Mouse (Mus musculus): ENCODE data around the gene Zfp385b. TPM values are rescaled to one million over a fixed set of nuclear protein-coding genes. Genes with fewer than 3 reads are reported as not detected.

Gene Zfp385b
- polyA plus RNA-seq, 1 experiment from 2014 or later: 0.85 TPM

DNA sequence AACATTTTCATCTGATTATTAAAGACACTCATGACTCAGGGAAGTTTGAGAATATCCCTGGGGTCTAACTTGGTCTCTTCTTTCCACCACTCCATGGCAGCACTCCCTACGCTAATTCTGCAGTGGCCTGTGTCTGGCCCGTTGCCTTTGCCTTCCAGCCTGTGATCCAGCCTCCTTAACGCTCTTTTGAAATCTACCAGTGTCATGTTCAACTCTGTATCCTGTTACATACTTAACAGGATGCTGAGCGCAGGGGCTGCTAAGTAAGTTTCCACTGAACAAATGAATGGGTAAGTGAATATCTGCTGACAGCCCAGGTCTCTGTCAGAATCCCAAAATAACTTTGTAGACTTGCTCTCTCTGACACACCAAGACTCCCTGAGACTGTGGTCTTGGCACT is 210.8 kb downstream of the Zfp385b start:
- H3K4me3 ChIP-seq: no peak overlapping the region
- H3K4me1 ChIP-seq: no peaks in the 10 kb centered on the region; the same call in 1 of the 2 replicates
- no peaks in the 10 kb centered on the region for H3K27me3 ChIP-seq (replicated peaks; ENCODE audit: low read depth, poor library complexity, severe bottlenecking)
- H3K9me3 ChIP-seq: no peaks in the 10 kb centered on the region
- no peaks in the 10 kb centered on the region for H3K36me3 ChIP-seq (replicated peaks)
- no peak overlapping the region for H3K27ac ChIP-seq (replicated peaks)
- 60% methylated on average over 4 of the region's 4 CpGs for WGBS
- DNase-seq (ENCODE audit: low spot score): no peak

DNA sequence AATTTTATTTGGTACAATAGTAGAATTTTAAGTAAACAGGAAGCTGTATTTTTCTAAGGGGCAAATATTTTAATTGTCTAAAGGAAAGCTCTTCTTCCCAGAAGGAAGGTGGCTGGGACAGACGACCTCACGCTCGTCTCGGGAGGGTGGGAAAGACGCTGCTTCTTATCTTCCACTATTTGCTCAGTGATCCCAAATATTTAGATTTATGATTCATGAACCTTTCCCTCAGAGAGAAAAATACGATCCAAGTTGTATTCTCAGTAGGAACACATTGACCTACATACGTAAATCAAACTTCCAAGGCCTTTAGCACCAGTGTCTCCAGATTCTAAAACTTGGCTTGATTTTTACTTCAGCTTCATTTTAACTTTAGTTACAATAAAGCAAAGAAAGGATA is 226.0 kb downstream of the Zfp385b start:
- Histone ChIP-seq H3K4me1 (no peaks in the 10 kb centered on the region), H3K27me3 (replicated peaks; ENCODE audit: low read depth, poor library complexity, severe bottlenecking) (no peaks in the 10 kb centered on the region), H3K4me3 (no peak overlapping the region), H3K27ac (replicated peaks) (no peak overlapping the region), H3K36me3 (replicated peaks) (no peaks in the 10 kb centered on the region), H3K9me3 (no peaks in the 10 kb centered on the region)
- WGBS: 90% methylated on average over 7 of the region's 7 CpGs
- DNase-seq (ENCODE audit: low spot score): no peak

DNA sequence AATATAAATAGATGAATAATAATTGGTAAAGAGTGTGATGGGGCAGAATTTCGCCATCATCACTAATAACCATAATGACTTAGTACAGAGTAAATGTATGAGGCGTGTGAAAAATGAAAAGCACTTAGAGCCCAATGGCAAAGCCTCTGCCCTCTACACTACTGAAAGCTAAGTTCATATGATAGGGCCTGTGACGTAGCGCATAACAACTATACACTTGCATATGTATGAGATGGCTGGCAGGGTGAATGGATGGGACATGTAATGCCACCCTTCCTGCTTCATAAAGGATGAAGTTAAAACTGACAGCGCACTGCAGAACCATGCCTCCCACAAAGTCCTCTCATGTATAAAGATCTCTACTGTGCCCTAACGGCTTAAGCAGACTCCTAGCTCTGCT is 226.9 kb downstream of the Zfp385b start:
- no peak overlapping the region for H3K4me3 ChIP-seq
- H3K36me3 ChIP-seq (replicated peaks): no peaks in the 10 kb centered on the region
- H3K27me3 ChIP-seq (replicated peaks; ENCODE audit: low read depth, poor library complexity, severe bottlenecking): no peaks in the 10 kb centered on the region
- 93% methylated on average over 6 of the region's 6 CpGs for WGBS
- no peak for DNase-seq (ENCODE audit: low spot score)
- H3K9me3 ChIP-seq: no peaks in the 10 kb centered on the region
- no peak overlapping the region for H3K27ac ChIP-seq (replicated peaks)
- H3K4me1 ChIP-seq: no peaks in the 10 kb centered on the region

DNA sequence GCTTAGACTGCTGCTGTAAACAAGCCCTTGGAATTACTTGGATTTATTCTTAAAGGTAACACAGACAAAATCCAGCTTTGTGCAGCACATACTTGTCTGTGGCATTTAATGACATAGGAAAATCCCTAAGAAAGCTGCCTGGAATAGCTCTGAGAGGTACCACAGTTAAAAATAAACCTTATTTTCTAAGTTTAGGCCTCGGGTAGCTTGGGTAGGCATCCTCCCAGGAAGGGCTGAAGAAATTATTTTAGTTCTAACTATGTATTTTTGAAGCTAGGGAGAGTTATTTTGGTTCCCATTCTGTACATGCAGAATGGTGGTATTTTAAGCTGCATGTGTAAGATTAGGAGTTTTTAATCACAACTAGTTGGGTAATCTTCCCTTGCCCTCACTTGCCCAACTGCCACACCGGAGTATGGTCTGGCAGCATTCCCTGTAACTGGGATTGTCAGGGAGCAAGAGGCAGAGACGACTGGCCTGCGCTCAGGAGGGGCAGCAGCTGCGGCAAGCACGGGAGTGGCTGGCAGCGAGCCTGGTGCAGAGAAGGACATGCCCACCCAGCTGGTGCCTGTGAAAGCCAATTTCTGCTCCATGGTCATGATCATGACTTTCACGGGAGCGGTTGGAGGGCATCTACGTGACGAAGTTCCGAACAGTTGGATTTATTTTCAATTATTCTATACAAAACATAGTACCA is 230.1 kb downstream of the Zfp385b start:
- 90% methylated on average over 12 of the region's 12 CpGs for WGBS
- Histone ChIP-seq H3K4me3 (no peak overlapping the region), H3K27me3 (replicated peaks; ENCODE audit: low read depth, poor library complexity, severe bottlenecking) (no peaks in the 10 kb centered on the region), H3K36me3 (replicated peaks) (no peaks in the 10 kb centered on the region), H3K27ac (replicated peaks) (no peak overlapping the region), H3K4me1 (no peaks in the 10 kb centered on the region), H3K9me3 (0 out of 2 replicates have a peak, but pooled peaks cover 3% of the 10 kb centered on the region)
- no peak for DNase-seq (ENCODE audit: low spot score)

DNA sequence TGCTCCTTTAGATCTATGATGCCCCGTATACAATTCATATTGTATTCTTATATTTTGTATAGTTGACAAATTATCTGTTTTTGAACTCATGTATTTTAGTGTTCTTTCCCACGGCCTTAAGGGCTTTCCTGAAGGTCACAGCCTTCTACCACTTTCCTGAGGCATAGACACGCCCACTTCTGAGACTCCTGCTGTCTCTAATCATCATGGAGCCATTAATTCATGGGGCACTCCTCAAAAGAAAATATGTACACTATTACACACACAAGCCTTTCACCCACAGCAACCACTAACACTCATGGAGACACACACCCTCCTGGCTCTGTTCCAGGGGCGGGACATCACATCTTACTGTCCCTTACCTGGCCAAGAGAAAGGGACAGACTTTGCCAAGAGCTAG is 232.1 kb downstream of the Zfp385b start:
- no peaks in the 10 kb centered on the region for H3K36me3 ChIP-seq (replicated peaks)
- WGBS: 81% methylated on average over 4 of the region's 4 CpGs
- H3K4me1 ChIP-seq: no peaks in the 10 kb centered on the region
- no peaks in the 10 kb centered on the region for H3K27me3 ChIP-seq (replicated peaks; ENCODE audit: low read depth, poor library complexity, severe bottlenecking)
- no peak for DNase-seq (ENCODE audit: low spot score)
- no peak overlapping the region for H3K4me3 ChIP-seq
- H3K9me3 ChIP-seq: 0 out of 2 replicates have a peak, but pooled peaks cover 3% of the 10 kb centered on the region
- no peak overlapping the region for H3K27ac ChIP-seq (replicated peaks)

DNA sequence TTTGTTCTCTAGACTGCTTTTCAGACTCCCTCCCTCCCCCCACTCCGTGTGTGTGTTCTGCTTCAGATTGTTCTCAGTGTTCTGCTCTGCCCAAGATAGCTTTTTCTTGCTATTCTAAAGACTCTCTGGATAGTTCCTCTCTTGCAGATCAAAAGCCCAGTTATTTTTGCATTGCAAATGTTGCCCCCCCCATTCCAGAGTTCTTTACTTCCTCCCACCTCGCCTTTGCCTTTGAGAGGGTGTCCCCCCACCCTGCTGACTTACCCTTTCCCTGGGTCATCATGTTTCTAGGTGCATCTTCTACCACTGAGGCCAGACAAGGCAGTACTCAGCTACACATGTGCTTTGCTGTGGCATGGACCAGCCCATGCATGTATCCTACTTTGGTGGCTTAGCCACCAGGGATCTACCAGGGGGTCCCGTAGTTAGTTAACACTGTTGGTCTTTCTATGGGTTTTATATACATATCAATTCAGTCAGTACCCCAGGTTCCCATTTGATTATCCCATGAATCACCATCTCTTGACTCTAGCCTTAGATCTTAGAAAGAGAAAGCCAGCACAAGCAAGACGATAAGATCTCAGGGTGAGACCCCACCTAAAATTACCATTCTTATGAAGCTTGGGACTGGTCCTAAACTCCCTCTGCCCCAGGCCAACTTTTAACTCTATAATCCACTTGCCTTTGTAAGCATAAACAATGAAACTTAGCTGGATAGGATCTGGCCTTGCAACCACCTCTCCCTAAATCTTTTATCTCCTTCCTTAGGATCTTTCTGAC is 232.7 kb downstream of the Zfp385b start:
- 79% methylated on average over 4 of the region's 4 CpGs for WGBS
- 0 out of 2 replicates have a peak, but pooled peaks cover 3% of the 10 kb centered on the region for H3K9me3 ChIP-seq
- no peaks in the 10 kb centered on the region for H3K4me1 ChIP-seq
- no peak overlapping the region for H3K4me3 ChIP-seq
- no peaks in the 10 kb centered on the region for H3K36me3 ChIP-seq (replicated peaks)
- H3K27me3 ChIP-seq (replicated peaks; ENCODE audit: low read depth, poor library complexity, severe bottlenecking): no peaks in the 10 kb centered on the region
- no peak for DNase-seq (ENCODE audit: low spot score)
- no peak overlapping the region for H3K27ac ChIP-seq (replicated peaks)

DNA sequence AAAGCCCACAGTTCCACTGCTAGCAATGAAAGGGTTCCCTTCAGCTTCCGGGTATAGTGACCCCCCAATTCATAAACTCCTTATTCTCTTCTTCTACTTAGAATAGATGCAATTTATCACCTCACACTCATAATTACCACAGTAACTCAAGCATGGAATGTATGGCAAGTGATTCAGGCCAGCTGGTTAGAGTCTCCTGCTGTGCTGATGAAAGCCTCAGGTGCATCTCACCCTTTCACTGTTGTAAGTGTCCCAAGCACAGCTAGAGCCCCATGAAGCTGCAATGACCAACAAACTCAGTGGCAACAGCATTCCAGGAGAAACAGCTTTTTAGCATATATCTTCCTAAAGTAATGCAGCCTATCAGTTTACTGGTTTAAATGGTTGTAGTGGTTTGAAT is 235.9 kb downstream of the Zfp385b start:
- Histone ChIP-seq H3K27me3 (replicated peaks; ENCODE audit: low read depth, poor library complexity, severe bottlenecking) (no peaks in the 10 kb centered on the region), H3K27ac (replicated peaks) (no peak overlapping the region), H3K4me3 (no peak overlapping the region), H3K9me3 (0 out of 2 replicates have a peak, but pooled peaks cover 3% of the 10 kb centered on the region), H3K4me1 (no peaks in the 10 kb centered on the region), H3K36me3 (replicated peaks) (no peaks in the 10 kb centered on the region)
- WGBS: 71% methylated on average over 1 of the region's 1 CpGs
- DNase-seq (ENCODE audit: low spot score): no peak

DNA sequence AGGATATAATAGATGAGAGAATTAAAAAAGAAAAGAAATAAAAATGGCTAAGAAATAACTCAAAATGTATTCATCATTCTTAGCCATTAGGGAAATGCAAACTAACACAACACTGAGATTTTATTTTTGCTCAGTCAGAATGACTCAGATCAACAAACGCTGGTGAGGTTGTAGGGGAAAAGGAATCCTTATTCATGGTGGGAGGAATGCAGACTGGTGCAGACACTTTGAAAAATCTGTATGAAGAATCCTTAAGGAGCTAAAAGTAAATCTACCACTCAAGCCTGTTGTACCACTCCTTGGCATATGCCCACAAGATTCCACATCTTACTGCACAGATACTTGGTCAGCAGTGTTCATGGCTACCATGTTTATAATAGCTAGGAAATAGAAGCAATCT is 242.9 kb downstream of the Zfp385b start:
- H3K4me1 ChIP-seq: no peaks in the 10 kb centered on the region
- H3K27ac ChIP-seq (replicated peaks): no peak overlapping the region
- no peak overlapping the region for H3K4me3 ChIP-seq
- no peaks in the 10 kb centered on the region for H3K9me3 ChIP-seq
- no peak for DNase-seq (ENCODE audit: low spot score)
- H3K27me3 ChIP-seq (replicated peaks; ENCODE audit: low read depth, poor library complexity, severe bottlenecking): no peaks in the 10 kb centered on the region
- WGBS: 88% methylated on average over 1 of the region's 1 CpGs
- no peaks in the 10 kb centered on the region for H3K36me3 ChIP-seq (replicated peaks)

DNA sequence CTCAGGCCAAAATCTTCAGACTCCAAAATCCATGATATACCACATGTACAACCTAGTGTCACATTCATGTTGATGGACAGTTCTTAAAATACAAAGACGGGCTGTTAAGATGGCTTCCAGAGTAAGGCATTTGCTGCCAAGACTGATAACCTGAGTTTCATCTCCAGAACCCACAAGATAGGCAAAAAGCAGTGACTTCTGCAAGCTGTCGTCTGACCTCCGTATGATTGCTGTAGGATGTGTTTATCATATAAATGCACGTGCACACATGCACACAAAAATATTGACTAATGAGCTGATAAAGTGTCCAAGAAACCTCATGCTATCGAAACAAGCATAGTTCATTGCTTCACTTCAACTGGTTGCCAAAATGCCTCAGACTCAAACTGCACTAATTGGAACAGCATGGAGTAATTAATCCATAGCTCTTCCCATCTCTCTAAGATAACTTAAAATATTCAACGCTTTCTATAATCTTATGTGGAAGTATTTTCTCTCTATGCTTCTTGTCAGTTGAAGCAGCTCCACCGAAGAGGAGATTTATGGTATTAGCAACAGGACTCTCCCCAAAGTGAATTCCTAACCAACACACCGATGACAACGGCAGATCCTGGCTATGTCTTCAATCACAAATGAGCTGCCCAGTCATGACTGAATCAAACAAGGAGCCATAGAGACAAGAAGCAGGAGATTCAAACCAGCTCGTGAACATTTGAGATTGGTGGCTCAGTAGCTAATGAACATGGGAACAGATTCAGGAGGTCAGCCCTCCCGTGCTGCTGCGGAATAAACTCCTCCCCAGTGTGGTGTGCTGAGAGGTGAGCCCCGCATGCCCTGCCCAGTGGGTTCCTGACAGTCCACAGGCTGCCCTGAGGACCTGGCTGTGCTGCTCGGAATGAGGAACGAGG is 251.7 kb downstream of the Zfp385b start:
- H3K4me3 ChIP-seq: no peak overlapping the region
- no peaks in the 10 kb centered on the region for H3K4me1 ChIP-seq
- no peak overlapping the region for H3K27ac ChIP-seq (replicated peaks)
- H3K9me3 ChIP-seq: no peaks in the 10 kb centered on the region
- no peaks in the 10 kb centered on the region for H3K27me3 ChIP-seq (replicated peaks; ENCODE audit: low read depth, poor library complexity, severe bottlenecking)
- no peaks in the 10 kb centered on the region for H3K36me3 ChIP-seq (replicated peaks)
- DNase-seq (ENCODE audit: low spot score): no peak
- 82% methylated on average over 15 of the region's 15 CpGs for WGBS

DNA sequence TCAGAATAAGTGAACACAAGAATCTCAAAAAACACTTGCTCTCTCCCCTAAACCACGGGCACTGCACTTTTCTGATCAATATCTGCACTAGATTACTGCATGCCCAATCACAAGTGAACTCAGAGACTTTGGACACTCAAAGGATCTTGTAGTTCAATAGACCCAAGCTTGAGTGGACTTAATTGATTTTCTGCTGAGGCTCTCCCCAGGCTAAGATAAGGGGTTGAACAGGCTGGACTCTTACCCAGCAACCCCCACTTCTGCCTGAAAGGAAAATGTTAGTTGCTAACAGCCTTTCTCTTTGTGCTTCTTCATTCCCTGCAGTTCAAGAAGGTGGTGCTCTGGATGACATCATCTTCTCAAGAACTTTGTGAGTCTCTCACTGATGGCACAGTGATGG is 255.7 kb downstream of the Zfp385b start:
- no peak for DNase-seq (ENCODE audit: low spot score)
- H3K9me3 ChIP-seq: no peaks in the 10 kb centered on the region
- H3K4me1 ChIP-seq: no peaks in the 10 kb centered on the region
- H3K27me3 ChIP-seq (replicated peaks; ENCODE audit: low read depth, poor library complexity, severe bottlenecking): no peaks in the 10 kb centered on the region
- WGBS: 60% methylated on average over 1 of the region's 1 CpGs
- no peak overlapping the region for H3K4me3 ChIP-seq
- no peak overlapping the region for H3K27ac ChIP-seq (replicated peaks)
- H3K36me3 ChIP-seq (replicated peaks): no peaks in the 10 kb centered on the region

DNA sequence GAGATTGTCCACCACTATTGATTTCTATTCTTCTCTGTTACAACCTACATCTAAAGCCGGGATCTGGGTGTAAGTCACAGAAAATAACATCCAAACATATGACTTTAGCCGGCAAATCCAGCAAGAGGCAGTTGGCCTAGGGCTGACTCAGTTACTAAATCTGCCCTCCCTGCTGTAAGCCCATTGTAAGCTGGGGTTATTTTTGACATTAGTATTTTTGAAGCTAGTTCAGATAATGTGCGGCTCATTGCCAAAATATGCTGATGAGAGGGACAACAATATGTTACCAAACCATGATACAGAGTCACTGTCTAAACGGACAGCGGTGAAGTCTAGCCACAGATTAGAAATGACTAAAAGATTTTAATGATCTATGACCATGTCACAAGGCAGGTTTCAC is 257.5 kb downstream of the Zfp385b start:
- Histone ChIP-seq H3K27me3 (replicated peaks; ENCODE audit: low read depth, poor library complexity, severe bottlenecking) (no peaks in the 10 kb centered on the region), H3K4me3 (no peak overlapping the region), H3K36me3 (replicated peaks) (no peaks in the 10 kb centered on the region), H3K27ac (replicated peaks) (no peak overlapping the region), H3K4me1 (no peaks in the 10 kb centered on the region), H3K9me3 (no peaks in the 10 kb centered on the region)
- WGBS: 91% methylated on average over 5 of the region's 5 CpGs
- no peak for DNase-seq (ENCODE audit: low spot score)

DNA sequence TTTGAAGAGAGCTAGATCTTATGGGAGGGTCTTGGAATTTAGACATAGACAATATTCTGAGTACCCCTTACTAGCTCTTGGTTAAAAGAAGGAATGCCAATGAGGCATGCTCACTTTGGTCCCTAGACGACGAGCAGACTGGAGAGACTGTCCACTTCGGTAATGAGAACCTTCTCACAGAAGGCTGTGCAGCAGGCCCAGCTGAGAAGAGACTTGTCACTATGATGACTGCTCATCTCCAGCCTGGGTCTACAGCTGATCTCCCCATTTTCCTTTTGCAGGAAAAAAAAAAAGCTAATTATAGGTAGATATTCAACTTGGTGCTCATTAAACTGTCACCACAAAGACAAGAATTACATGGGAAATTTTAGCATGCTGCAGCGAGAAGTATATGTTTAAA is 262.5 kb downstream of the Zfp385b start:
- no peaks in the 10 kb centered on the region for H3K36me3 ChIP-seq (replicated peaks)
- no peak for DNase-seq (ENCODE audit: low spot score)
- WGBS: 88% methylated on average over 4 of the region's 4 CpGs
- no peak overlapping the region for H3K27ac ChIP-seq (replicated peaks)
- H3K9me3 ChIP-seq: no peaks in the 10 kb centered on the region
- peaks cover 5% of the 10 kb centered on the region for H3K4me1 ChIP-seq
- H3K27me3 ChIP-seq (replicated peaks; ENCODE audit: low read depth, poor library complexity, severe bottlenecking): no peaks in the 10 kb centered on the region
- no peak overlapping the region for H3K4me3 ChIP-seq
